Mouse (Mus musculus) induced T-regulatory cell, adult 2 months (primary cell): ENCODE measurements around the gene Ndufb5.
A peak's percentile ranks its signal among the peaks of the same experiment; 100 is the strongest.
"Not testable (repeated sequence)": the region's sequence is repeated elsewhere in the genome, so short reads cannot be mapped to it uniquely, and the experiment has no call there.

Source experiments
- DNase-seq: peaks from one replicate; pipeline ENCODE4 v3.0.0-alpha.2; 2012; ENCODE audit warnings: low read depth

The Ndufb5 gene

GRCm38 (mm10) chr3:32727861-32728260 is 8.9 kb upstream of the Ndufb5 start:
- no peak for DNase-seq

- DNase-seq: peak; percentile 45
Observed at GRCm38 (mm10) chr3:32737172-32737655, 424 bp downstream of the Ndufb5 start, which contains the start of gene Mrpl47. Gene Mrpl47 (minus strand): TSS chr3:32737605.

GRCm38 (mm10) chr3:32738549-32738948 is 1.8 kb downstream of the Ndufb5 start:
- no peak for DNase-seq

- DNase-seq: no peak
Observed at GRCm38 (mm10) chr3:32742276-32742780, 5.5 kb downstream of the Ndufb5 start.

GRCm38 (mm10) chr3:32745001-32745400 is 8.2 kb downstream of the Ndufb5 start:
- no peak for DNase-seq

- DNase-seq: not testable (repeated sequence)
Observed at GRCm38 (mm10) chr3:32745426-32745825, 8.6 kb downstream of the Ndufb5 start.

GRCm38 (mm10) chr3:32748384-32748783 is 11.6 kb downstream of the Ndufb5 start:
- DNase-seq: no peak

GRCm38 (mm10) chr3:32749820-32750579 is 13.2 kb downstream of the Ndufb5 start:
- no peak for DNase-seq

- DNase-seq: no peak
Observed at GRCm38 (mm10) chr3:32754384-32754915, 17.7 kb downstream of the Ndufb5 start.

GRCm38 (mm10) chr3:32759212-32759611 is 22.4 kb downstream of the Ndufb5 start:
- no peak for DNase-seq

- no peak for DNase-seq
Observed at GRCm38 (mm10) chr3:32762962-32763361, 26.2 kb downstream of the Ndufb5 start.

- no peak for DNase-seq
Observed at GRCm38 (mm10) chr3:32763902-32764301, 27.1 kb downstream of the Ndufb5 start.

GRCm38 (mm10) chr3:32770781-32771180 is 34.0 kb downstream of the Ndufb5 start:
- DNase-seq: no peak
